Mouse (Mus musculus) natural killer cell, adult 2 months (primary cell): Measurements from ENCODE around the gene Bcor.
A peak's percentile ranks its signal among the peaks of the same experiment; 100 is the strongest.

Experiments
- DNase-seq, 2 experiments: peaks; one replicate each; pipeline ENCODE4 v3.0.0; 2022; ENCODE audit warnings: low spot score in 2 of 2

The Bcor gene

DNA sequence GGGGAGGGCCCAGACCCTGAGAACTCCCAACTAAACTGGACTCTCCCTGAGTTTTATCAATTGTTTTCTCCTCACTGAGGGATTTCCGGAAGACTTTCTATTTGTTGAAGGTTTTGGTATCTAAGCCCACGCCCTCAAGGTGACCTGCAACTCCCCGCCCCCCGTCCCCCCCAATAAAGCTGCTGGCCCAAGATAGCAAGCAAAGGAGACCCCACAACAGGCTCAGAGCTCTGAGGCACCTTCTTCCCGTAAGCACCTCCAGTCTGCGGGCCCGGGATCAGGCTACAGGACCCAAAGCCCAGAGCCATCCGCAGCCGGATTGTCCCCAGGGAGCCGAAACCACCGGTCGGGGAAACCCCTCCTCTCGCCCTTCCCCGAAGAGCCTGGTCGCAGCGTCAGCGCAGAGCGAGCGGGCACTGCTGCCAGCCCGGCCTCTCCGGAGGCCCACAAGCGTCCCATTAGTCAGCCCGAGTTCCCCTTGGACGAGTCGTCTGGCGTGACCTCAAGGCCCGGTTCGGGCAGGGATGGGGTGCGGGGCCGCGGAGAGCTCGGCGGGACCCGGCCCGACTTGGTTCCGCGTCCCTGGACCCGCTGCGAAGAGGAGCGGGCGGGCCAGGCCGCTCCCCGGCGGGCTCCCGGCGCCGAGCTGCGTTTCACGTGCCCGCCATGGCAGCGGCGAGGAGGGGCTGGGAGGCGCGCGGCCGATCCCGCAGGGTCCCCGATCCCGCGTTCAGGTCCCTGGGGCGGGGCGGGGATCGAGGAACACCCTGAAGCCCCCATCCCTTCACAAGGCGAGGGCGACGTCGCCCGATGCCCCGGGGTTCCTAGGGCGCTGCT is 73.3 kb downstream of the Bcor start:
- peak; percentile 62 to 67 for DNase-seq

- no peak for DNase-seq
These were observed 74.2 kb downstream of the Bcor start for GRCm38 (mm10) chrX:12085949-12086348.

- no peak for DNase-seq
These were observed 74.9 kb downstream of the Bcor start for GRCm38 (mm10) chrX:12085290-12085689.

DNA sequence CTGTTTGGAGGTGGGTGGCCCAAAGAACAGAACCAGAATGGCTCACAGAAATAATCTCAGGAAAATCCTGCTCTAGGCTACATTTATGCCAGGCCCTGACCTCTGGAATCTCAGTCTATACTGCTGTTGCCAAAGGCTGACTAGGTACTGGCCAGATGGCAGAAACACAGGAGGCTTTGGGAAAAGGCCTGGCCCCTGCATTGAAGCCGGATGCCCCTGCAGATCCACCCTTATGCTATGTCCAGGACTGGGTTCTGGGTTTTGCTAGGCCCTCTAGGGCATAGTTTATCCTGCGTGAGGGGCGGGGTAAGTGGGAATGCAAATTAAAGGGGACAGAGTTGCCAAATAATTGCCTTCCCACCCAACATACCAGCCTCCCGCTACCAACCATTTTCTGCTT is 75.5 kb downstream of the Bcor start:
- DNase-seq, result no peak

GRCm38 (mm10) chrX:12083631-12084030 is 76.5 kb downstream of the Bcor start:
- DNase-seq, result no peak

- DNase-seq, result no peak
These were observed 77.4 kb downstream of the Bcor start for GRCm38 (mm10) chrX:12082736-12083135.

- DNase-seq, result no peak
These were observed 78.0 kb downstream of the Bcor start for GRCm38 (mm10) chrX:12082184-12082583.

DNA sequence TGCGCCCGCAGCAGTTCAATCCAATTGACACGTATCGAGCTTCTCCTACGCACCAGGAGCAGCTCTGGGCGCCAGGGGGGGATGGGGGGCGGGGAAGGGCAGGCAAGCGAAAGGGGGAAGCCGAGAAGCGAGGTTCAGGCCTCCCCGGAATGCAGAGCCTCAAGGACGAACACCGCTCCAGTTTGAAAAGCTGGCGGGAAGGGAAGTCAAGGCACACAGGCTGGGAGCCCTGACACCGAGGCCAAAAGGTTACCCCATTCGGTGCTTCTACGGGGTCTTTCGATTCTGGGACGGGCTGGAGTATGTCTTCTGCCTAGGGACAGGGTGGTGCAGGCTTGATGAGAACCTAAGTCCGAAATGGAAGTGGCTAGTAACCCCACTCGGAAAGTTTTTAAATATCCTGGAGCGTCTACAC is 78.4 kb downstream of the Bcor start:
- no peak for DNase-seq

DNA sequence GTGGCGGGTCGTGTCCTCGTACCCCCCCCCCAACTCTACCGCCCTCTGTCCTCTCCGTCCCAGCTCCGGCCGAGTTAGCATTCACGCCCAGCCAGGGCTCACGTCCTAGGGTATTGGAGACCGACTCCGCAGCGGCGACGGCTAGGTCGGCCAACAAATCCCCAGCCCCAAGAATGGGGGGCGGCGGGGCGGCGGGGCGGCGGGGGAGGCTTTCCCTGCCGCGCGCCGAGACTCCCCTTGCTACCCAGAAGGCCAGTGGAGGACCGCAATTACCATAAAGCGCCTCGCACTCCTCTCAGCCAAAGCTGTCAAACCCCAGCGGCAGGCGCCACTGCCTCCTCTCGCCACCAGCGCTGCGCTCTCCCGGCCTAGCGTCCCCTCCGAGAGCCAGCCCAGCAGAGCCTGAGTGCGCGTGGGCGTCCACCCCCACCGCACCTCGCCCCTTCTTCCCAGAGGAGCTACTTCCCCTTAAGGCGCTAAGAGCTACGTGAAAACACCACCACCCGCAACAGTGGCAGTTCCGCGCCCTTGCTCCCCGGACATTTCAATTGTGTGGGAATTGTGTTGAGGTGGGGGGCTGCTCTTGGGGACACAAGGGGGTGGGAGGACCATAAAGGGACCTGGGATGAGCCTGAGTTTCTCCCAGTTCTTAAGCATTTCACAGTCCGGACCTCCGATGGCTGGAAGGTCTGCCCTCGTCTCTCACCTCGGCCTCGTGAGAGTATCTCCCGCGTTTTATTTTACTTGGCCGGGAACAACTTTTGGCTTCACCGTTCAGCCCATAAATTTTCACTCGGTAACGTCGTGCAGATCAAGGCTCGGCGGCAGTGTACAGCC is 79.0 kb downstream of the Bcor start:
- DNase-seq, result peak; percentile 52 to 61

- DNase-seq, result peak in 1 of 2 experiments; percentile 41
These were observed 79.9 kb downstream of the Bcor start for GRCm38 (mm10) chrX:12080095-12080903.

- DNase-seq, result peak; percentile 50 to 63
These were observed 80.7 kb downstream of the Bcor start for GRCm38 (mm10) chrX:12079309-12080094.

DNA sequence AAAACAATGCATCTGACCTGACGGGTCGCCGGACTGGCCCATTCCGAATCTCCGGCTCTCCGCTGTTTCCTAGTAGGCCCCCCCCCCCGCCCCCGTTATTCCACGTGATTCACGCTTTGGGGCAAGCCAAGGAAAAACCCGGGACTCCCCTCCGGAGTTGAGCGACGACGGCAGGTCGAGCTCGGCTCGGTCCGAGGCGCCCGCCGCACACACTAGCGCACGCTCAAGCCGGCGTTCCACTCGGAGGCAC is 81.2 kb downstream of the Bcor start:
- no peak for DNase-seq

DNA sequence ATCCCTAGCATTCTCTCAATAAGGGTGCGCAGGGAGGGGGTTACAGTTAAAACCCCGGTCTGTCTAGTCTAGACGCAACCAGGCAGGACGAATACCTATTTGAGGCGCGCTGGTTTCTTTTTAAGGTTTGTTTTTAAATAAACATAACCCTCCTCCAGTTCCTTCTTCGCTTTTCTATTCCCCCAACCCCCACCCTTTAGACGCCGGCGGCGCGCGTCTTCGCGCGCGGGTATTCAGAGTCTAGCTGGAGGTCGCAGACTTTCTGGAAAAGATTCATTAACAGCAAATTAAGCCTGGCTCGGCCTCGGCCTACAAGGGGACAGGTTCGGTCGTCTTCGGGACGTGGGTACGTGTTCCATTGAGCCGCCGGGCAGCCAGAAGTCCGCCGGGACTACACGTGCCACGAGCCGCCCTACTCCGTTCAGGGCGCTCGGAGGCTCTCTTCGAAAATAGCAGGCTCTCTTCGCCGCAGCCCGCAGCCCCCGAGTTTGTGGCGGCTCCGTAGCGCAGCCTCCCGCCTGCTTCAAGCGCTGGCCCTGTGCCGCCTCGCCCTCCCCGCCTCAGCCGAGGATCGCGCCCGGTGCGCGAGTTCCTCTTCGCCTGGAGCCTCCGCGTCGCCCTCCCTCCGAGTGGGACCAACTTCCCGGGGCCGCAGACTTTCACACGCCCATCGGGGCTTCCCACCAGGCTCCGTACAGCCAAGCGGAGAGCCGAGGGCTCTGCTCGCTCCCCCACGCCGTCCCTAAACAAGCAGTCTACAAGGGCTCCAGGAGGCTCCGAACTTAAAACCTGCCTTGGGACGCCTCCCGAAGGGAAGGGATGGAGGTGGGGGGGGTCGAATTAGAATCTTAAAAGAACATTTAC is 81.7 kb downstream of the Bcor start:
- DNase-seq, result peak in 1 of 2 experiments; percentile 23

DNA sequence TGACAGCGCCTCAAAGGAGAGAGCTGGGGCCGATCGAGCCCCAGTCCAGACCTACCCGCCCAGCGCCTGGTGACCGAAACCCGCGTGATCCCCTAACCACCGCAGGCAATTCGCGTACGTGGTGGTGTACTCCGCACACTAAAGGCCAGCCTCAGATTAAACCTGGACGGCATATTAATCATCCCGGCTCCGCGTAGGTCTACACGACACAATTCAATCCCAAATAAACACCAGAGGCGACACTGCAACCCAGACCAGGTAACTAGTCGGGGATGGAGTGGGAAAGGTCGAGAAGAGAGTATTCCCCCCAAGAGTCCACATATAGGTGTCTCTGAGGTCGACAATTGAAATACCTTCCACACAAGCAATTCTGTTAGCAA is 82.6 kb downstream of the Bcor start:
- DNase-seq, result peak in 1 of 2 experiments; percentile 9

- peak; percentile 17 for DNase-seq
These were observed 83.2 kb downstream of the Bcor start for GRCm38 (mm10) chrX:12076763-12077600.

DNA sequence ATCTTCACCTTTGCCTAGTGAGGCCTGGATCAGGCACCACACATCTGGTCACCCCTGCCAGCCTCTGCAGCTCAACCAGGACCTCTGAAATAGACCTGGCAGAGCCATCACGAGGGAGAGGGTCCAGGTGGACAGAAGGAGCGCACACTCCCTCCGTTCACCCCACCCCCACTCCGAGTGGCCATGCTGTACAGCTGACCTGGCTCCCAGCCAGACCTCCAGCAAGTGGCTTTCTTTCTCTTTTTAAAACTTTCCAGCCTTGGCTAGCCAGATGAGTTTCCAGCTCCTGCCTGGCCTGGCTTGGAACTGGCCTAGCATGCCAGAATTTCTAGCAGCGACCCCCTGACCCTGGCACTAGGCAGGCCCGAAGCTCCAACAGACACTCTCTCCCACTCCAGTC is 87.4 kb downstream of the Bcor start:
- no peak for DNase-seq

DNA sequence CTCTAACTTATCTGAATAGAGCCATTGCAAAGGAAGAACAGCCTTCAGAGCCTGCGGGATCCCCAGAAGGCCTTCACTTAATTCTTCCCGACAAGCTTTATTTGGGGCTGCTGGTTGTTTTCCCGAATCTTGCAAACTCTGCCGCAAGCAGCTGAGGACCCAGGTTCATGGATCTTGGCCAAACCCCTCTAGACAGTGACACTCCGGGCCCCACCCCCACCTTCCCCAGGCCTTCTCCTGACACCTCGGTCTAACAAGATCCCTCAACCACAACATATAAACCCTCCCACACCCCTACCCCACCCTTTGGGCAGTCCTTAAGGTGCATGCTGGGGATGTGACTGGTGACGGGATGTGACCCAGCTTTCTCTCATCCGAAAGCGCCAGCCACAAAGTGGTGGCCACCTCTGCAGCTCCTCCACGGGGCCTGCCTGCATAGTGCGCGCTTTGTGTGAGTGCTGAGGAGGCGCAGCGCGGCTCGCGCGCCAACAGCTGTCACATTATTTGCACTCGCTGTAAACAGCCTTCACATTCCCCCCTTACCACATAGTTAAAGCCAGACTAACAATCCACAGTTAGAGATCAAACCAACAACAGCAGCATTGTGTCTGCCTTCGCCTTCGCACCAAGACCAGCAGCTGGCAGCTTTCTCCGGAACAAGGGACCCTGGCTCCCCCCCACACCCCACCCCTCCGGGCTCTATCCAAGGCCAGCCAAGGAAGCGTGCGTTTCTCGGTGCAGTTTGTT is 91.0 kb downstream of the Bcor start:
- peak; percentile 36 to 38 for DNase-seq

- no peak for DNase-seq
These were observed 92.2 kb downstream of the Bcor start for GRCm38 (mm10) chrX:12067851-12068510.
